Mouse (Mus musculus): ENCODE results near the gene Sh3rf3. TPM values are rescaled to one million over a fixed set of nuclear protein-coding genes. Genes with fewer than 3 reads are reported as not detected.
"Not testable (repeated sequence)": the region's sequence is repeated elsewhere in the genome, so short reads cannot be mapped to it uniquely, and the experiment has no call there.

Gene Sh3rf3
- polyA plus RNA-seq, 1 experiment = 9.6 TPM

- no peak for TF ChIP-seq CTCF (IDR thresholded peaks at IDR 0.05; ENCODE audit: borderline replicate concordance, insufficient read depth, low read length)
- no peak for TF ChIP-seq POLR2A (IDR thresholded peaks at IDR 0.05; ENCODE audit: low read depth, low read length)
- no peak overlapping the region for H3K4me3 ChIP-seq (ENCODE audit: insufficient read depth, low read length)
- no peak overlapping the region for H3K27ac ChIP-seq (ENCODE audit: insufficient read depth, low read length)
- no peaks in the 10 kb centered on the region for H3K4me1 ChIP-seq (ENCODE audit: control insufficient read depth, insufficient read depth, low read length)
Measured at GRCm38 (mm10) chr10:59085604-59086003, 272.4 kb downstream of the Sh3rf3 start.

- no peak overlapping the region for H3K27ac ChIP-seq (ENCODE audit: insufficient read depth, low read length)
- H3K4me3 ChIP-seq (ENCODE audit: insufficient read depth, low read length) = no peak overlapping the region
- H3K4me1 ChIP-seq (ENCODE audit: control insufficient read depth, insufficient read depth, low read length) = no peaks in the 10 kb centered on the region
- TF ChIP-seq CTCF (IDR thresholded peaks at IDR 0.05; ENCODE audit: borderline replicate concordance, insufficient read depth, low read length) = no peak
- TF ChIP-seq POLR2A (IDR thresholded peaks at IDR 0.05; ENCODE audit: low read depth, low read length) = no peak
Measured at GRCm38 (mm10) chr10:59086578-59086977, 273.4 kb downstream of the Sh3rf3 start.

GRCm38 (mm10) chr10:59089861-59090621 is 276.9 kb downstream of the Sh3rf3 start:
- H3K4me1 ChIP-seq (ENCODE audit: control insufficient read depth, insufficient read depth, low read length) = no peaks in the 10 kb centered on the region
- TF ChIP-seq CTCF (IDR thresholded peaks at IDR 0.05; ENCODE audit: borderline replicate concordance, insufficient read depth, low read length) (no peak), POLR2A (IDR thresholded peaks at IDR 0.05; ENCODE audit: low read depth, low read length) (no peak)
- no peak overlapping the region for H3K27ac ChIP-seq (ENCODE audit: insufficient read depth, low read length)
- no peak overlapping the region for H3K4me3 ChIP-seq (ENCODE audit: insufficient read depth, low read length)

GRCm38 (mm10) chr10:59090622-59090971 is 277.4 kb downstream of the Sh3rf3 start:
- TF ChIP-seq POLR2A (IDR thresholded peaks at IDR 0.05; ENCODE audit: low read depth, low read length) (no peak), CTCF (IDR thresholded peaks at IDR 0.05; ENCODE audit: borderline replicate concordance, insufficient read depth, low read length) (no peak)
- H3K4me3 ChIP-seq (ENCODE audit: insufficient read depth, low read length) = no peak overlapping the region
- H3K27ac ChIP-seq (ENCODE audit: insufficient read depth, low read length) = no peak overlapping the region
- no peaks in the 10 kb centered on the region for H3K4me1 ChIP-seq (ENCODE audit: control insufficient read depth, insufficient read depth, low read length)

- H3K4me3 ChIP-seq (ENCODE audit: insufficient read depth, low read length) = no peak overlapping the region
- TF ChIP-seq CTCF (IDR thresholded peaks at IDR 0.05; ENCODE audit: borderline replicate concordance, insufficient read depth, low read length) (no peak), POLR2A (IDR thresholded peaks at IDR 0.05; ENCODE audit: low read depth, low read length) (no peak)
- H3K4me1 ChIP-seq (ENCODE audit: control insufficient read depth, insufficient read depth, low read length) = no peaks in the 10 kb centered on the region
- H3K27ac ChIP-seq (ENCODE audit: insufficient read depth, low read length) = no peak overlapping the region
Measured at GRCm38 (mm10) chr10:59091556-59091955, 278.4 kb downstream of the Sh3rf3 start.

GRCm38 (mm10) chr10:59091988-59092387 is 278.8 kb downstream of the Sh3rf3 start:
- Histone ChIP-seq H3K27ac (ENCODE audit: insufficient read depth, low read length) (no peak overlapping the region), H3K4me1 (ENCODE audit: control insufficient read depth, insufficient read depth, low read length) (no peaks in the 10 kb centered on the region), H3K4me3 (ENCODE audit: insufficient read depth, low read length) (no peak overlapping the region)
- TF ChIP-seq CTCF (IDR thresholded peaks at IDR 0.05; ENCODE audit: borderline replicate concordance, insufficient read depth, low read length) = no peak
- no peak for TF ChIP-seq POLR2A (IDR thresholded peaks at IDR 0.05; ENCODE audit: low read depth, low read length)

- H3K4me1 ChIP-seq (ENCODE audit: control insufficient read depth, insufficient read depth, low read length); H3K27ac ChIP-seq (ENCODE audit: insufficient read depth, low read length); H3K4me3 ChIP-seq (ENCODE audit: insufficient read depth, low read length): not testable (repeated sequence)
Measured at GRCm38 (mm10) chr10:59103076-59103475, 289.9 kb downstream of the Sh3rf3 start.

GRCm38 (mm10) chr10:59104683-59105082 is 291.5 kb downstream of the Sh3rf3 start:
- Histone ChIP-seq H3K4me3 (ENCODE audit: insufficient read depth, low read length) (no peak overlapping the region), H3K27ac (ENCODE audit: insufficient read depth, low read length) (no peak overlapping the region), H3K4me1 (ENCODE audit: control insufficient read depth, insufficient read depth, low read length) (no peaks in the 10 kb centered on the region)
- TF ChIP-seq CTCF (IDR thresholded peaks at IDR 0.05; ENCODE audit: borderline replicate concordance, insufficient read depth, low read length) (no peak), POLR2A (IDR thresholded peaks at IDR 0.05; ENCODE audit: low read depth, low read length) (no peak)

GRCm38 (mm10) chr10:59105885-59106284 is 292.7 kb downstream of the Sh3rf3 start:
- H3K4me3 ChIP-seq (ENCODE audit: insufficient read depth, low read length) = no peak overlapping the region
- no peaks in the 10 kb centered on the region for H3K4me1 ChIP-seq (ENCODE audit: control insufficient read depth, insufficient read depth, low read length)
- TF ChIP-seq POLR2A (IDR thresholded peaks at IDR 0.05; ENCODE audit: low read depth, low read length) (no peak), CTCF (IDR thresholded peaks at IDR 0.05; ENCODE audit: borderline replicate concordance, insufficient read depth, low read length) (no peak)
- no peak overlapping the region for H3K27ac ChIP-seq (ENCODE audit: insufficient read depth, low read length)

- H3K4me3 ChIP-seq (ENCODE audit: insufficient read depth, low read length) = no peak overlapping the region
- TF ChIP-seq CTCF (IDR thresholded peaks at IDR 0.05; ENCODE audit: borderline replicate concordance, insufficient read depth, low read length) (no peak), POLR2A (IDR thresholded peaks at IDR 0.05; ENCODE audit: low read depth, low read length) (no peak)
- no peaks in the 10 kb centered on the region for H3K4me1 ChIP-seq (ENCODE audit: control insufficient read depth, insufficient read depth, low read length)
- H3K27ac ChIP-seq (ENCODE audit: insufficient read depth, low read length) = no peak overlapping the region
Measured at GRCm38 (mm10) chr10:59106644-59107043, 293.5 kb downstream of the Sh3rf3 start.
